Mouse (Mus musculus) MEL (cell line): ENCODE results near the gene 6030458C11Rik.

ENCODE experiments used
- BHLHE40 ChIP-seq: IDR thresholded peaks from 2 replicates; pipeline ENCODE4 v1.6.1; 2012; ENCODE audit warnings: low read depth, mild to moderate bottlenecking, inconsistent platforms, low read length, improper control_type of control experiment, borderline replicate concordance
- CTCF ChIP-seq, 3 experiments: IDR thresholded peaks in 2 of 3; conservative IDR thresholded peaks in 1 of 3; 2 replicates each; pipeline ENCODE4 v1.5.1; 2011 to 2012; ENCODE audit warnings: low read length in 3 of 3, low read depth in 2 of 3, mild to moderate bottlenecking in 2 of 3, improper control_type of control experiment in 1 of 3, inconsistent platforms in 1 of 3, mixed read lengths in 1 of 3, moderate library complexity in 1 of 3; ENCODE audit not compliant: control insufficient read depth in 1 of 3, insufficient read depth in 1 of 3, poor library complexity in 1 of 3, severe bottlenecking in 1 of 3
- E2F4 ChIP-seq: IDR thresholded peaks from 2 replicates; pipeline ENCODE4 v1.6.1; 2011; ENCODE audit warnings: low read depth, low read length, improper control_type of control experiment, borderline replicate concordance
- GABPA ChIP-seq: IDR thresholded peaks from 2 replicates; pipeline ENCODE4 v1.6.1; 2012; ENCODE audit warnings: low read depth, mild to moderate bottlenecking, inconsistent platforms, low read length, improper control_type of control experiment, moderate library complexity
- HCFC1 ChIP-seq: IDR thresholded peaks from 2 replicates; pipeline ENCODE4 v1.6.1; 2012; ENCODE audit warnings: low read depth, mild to moderate bottlenecking, inconsistent platforms, low read length, improper control_type of control experiment, moderate library complexity
- MYC ChIP-seq: IDR thresholded peaks from 2 replicates; pipeline ENCODE4 v1.6.1; 2011; ENCODE audit warnings: low read depth, mild to moderate bottlenecking, low read length, improper control_type of control experiment, moderate library complexity
- NELFE ChIP-seq: IDR thresholded peaks from 2 replicates; pipeline ENCODE4 v1.6.1; 2011; ENCODE audit warnings: low read depth, low read length, improper control_type of control experiment
- POLR2A ChIP-seq, 2 experiments: IDR thresholded peaks; 2 replicates each; pipeline ENCODE4 v1.6.1; 2011 to 2012; ENCODE audit warnings: low read length in 2 of 2, mild to moderate bottlenecking in 2 of 2, control low read depth in 1 of 2, improper control_type of control experiment in 1 of 2, low read depth in 1 of 2, moderate library complexity in 1 of 2; ENCODE audit not compliant: control insufficient read depth in 1 of 2, insufficient read depth in 1 of 2, poor library complexity in 1 of 2
- POLR2AphosphoS5 ChIP-seq: IDR thresholded peaks from 2 replicates; pipeline ENCODE4 v1.6.1; 2012; ENCODE audit warnings: low read depth, borderline replicate concordance, mild to moderate bottlenecking, inconsistent platforms, low read length, moderate library complexity, mixed read lengths
- RAD21 ChIP-seq: IDR thresholded peaks from 2 replicates; pipeline ENCODE4 v1.6.1; 2011; ENCODE audit warnings: mild to moderate bottlenecking, low read depth, low read length, improper control_type of control experiment
- SMC3 ChIP-seq: IDR thresholded peaks from 2 replicates; pipeline ENCODE4 v1.6.1; 2011; ENCODE audit warnings: low read depth, low read length, improper control_type of control experiment
- TCF12 ChIP-seq: IDR thresholded peaks from 2 replicates; pipeline ENCODE4 v1.6.1; 2014; ENCODE audit warnings: low read depth, mild to moderate bottlenecking, inconsistent platforms, low read length, improper control_type of control experiment, moderate library complexity
- USF1 ChIP-seq: IDR thresholded peaks from 2 replicates; pipeline ENCODE4 v1.6.1; 2014; ENCODE audit warnings: low read depth, mild to moderate bottlenecking, inconsistent platforms, low read length, improper control_type of control experiment, moderate library complexity
- ZMIZ1 ChIP-seq: IDR thresholded peaks from 2 replicates; pipeline ENCODE4 v1.6.1; 2012; ENCODE audit warnings: low read depth, mild to moderate bottlenecking, inconsistent platforms, low read length, improper control_type of control experiment, moderate library complexity

DNA sequence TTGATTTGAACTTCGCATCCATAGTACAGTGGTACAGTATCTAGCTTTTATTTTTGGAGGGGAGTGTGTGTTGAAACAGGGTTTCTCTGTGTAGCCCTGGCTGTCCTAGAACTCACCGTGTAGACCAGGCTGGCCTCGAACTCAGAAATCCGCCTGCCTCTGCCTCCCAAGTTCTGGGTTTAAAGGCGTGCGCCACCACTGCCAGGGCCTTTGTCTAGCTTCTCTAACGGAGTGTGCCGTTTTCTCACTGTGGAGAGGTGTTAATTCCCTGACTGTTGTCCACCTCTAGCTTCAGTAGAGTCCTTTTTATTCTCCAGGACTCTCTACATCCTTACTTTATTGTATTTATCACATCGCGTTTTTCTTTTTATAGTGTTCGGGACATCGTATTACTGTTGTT, 959 bp upstream of the 6030458C11Rik start:
- no peak for TF ChIP-seq POLR2A (IDR thresholded peaks at IDR 0.05; ENCODE audit: control insufficient read depth in 1 of 2, insufficient read depth in 1 of 2, low read depth in 1 of 2, low read length in 2 of 2, poor library complexity in 1 of 2)
- TF ChIP-seq SMC3, result no peak
- TF ChIP-seq RAD21, result no peak
- no peak for TF ChIP-seq TCF12
- TF ChIP-seq CTCF (IDR thresholded peaks at IDR 0.05 in 2 of 3, conservative IDR thresholded peaks at IDR 0.05 in 1 of 3; ENCODE audit: control insufficient read depth in 1 of 3, insufficient read depth in 1 of 3, low read depth in 2 of 3, low read length in 3 of 3, poor library complexity in 1 of 3, severe bottlenecking in 1 of 3), result no peak
- TF ChIP-seq POLR2AphosphoS5, result no peak
- TF ChIP-seq HCFC1, result no peak
- TF ChIP-seq ZMIZ1, result no peak
- TF ChIP-seq MYC, result no peak
- no peak for TF ChIP-seq E2F4
- no peak for TF ChIP-seq NELFE
- no peak for TF ChIP-seq GABPA
- no peak for TF ChIP-seq BHLHE40
- TF ChIP-seq USF1, result no peak
